Mouse (Mus musculus): ENCODE measurements around the gene Eddm3b. TPM values are rescaled to one million over a fixed set of nuclear protein-coding genes. Genes with fewer than 3 reads are reported as not detected.
A peak's percentile ranks its signal among the peaks of the same experiment; 100 is the strongest.

Eddm3b gene
- total and polyA plus RNA-seq, 3 experiments = not detected

DNA sequence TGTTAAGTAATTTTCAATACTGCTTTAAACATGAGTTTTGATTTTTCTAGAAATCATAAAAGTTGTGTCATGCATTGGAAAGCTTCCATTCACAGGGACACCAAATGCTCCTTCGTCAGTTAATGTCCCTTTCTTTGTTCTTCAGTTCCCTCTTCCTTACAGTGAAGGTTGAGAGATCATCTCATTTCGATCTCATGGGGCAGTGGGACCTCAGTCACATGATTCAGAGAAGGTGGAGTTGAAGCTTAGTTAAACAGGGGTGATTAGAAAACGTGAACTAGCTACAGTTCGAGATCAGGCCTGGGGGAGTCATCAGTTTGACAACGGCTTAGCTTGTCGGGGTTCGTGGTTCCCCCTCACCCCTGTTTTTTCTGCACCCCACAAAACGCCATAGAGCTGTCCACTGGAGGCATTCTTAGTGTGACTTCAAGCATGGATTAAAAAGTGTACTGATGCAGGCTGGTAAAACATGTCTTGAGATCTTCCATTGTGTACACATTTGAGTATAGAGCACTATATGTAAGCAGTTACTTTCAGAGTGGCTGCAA lies 22.1 kb upstream of the Eddm3b start:
- DNase-seq (ENCODE audit: low read depth, low spot score) = peak; percentile 60
- H3K9ac ChIP-seq (ENCODE audit: control insufficient read depth, low read depth, low read length, poor library complexity, severe bottlenecking) = 0 out of 2 replicates have a peak overlapping the region, but pooled peaks have one; percentile 21
- H3K27ac ChIP-seq (ENCODE audit: control insufficient read depth, low read depth, low read length) = no peak overlapping the region
- no peaks in the 10 kb centered on the region for H3K27me3 ChIP-seq (ENCODE audit: control insufficient read depth in 1 of 2, insufficient read depth in 2 of 2, low read length in 2 of 2)
- H3K36me3 ChIP-seq (ENCODE audit: control insufficient read depth in 1 of 2, insufficient read depth in 2 of 2, low read length in 2 of 2) = peaks cover 0 to 2% of the 10 kb centered on the region in 2 experiments; a peak in 2 of 4 replicates
- TF ChIP-seq SMC3 (IDR thresholded peaks at IDR 0.05; ENCODE audit: low read depth, low read length) (no peak), MYC (IDR thresholded peaks at IDR 0.05; ENCODE audit: low read depth, low read length) (no peak), USF2 (IDR thresholded peaks at IDR 0.05; ENCODE audit: borderline replicate concordance in 1 of 2, insufficient read depth in 1 of 2, low read depth in 1 of 2, low read length in 2 of 2) (no peak), NELFE (IDR thresholded peaks at IDR 0.05; ENCODE audit: low read depth, low read length) (no peak), POLR2AphosphoS5 (IDR thresholded peaks at IDR 0.05; ENCODE audit: borderline replicate concordance, low read depth, low read length) (no peak), ETS1 (IDR thresholded peaks at IDR 0.05; ENCODE audit: low read depth, low read length) (no peak), HCFC1 (IDR thresholded peaks at IDR 0.05; ENCODE audit: low read depth, low read length) (no peak), RCOR1 (IDR thresholded peaks at IDR 0.05; ENCODE audit: low read depth, low read length) (no peak), SIN3A (IDR thresholded peaks at IDR 0.05; ENCODE audit: low read length) (no peak), MAFK (IDR thresholded peaks at IDR 0.05; ENCODE audit: borderline replicate concordance, low read depth, low read length) (no peak), CHD2 (IDR thresholded peaks at IDR 0.05; ENCODE audit: low read length) (no peak), CHD1 (IDR thresholded peaks at IDR 0.05; ENCODE audit: low read depth, low read length) (no peak), E2F4 (IDR thresholded peaks at IDR 0.05; ENCODE audit: borderline replicate concordance, low read depth, low read length) (no peak), CTCF (IDR thresholded peaks at IDR 0.05 in 2 of 3, conservative IDR thresholded peaks at IDR 0.05 in 1 of 3; ENCODE audit: control insufficient read depth in 1 of 3, insufficient read depth in 1 of 3, low read depth in 2 of 3, low read length in 3 of 3, poor library complexity in 1 of 3, severe bottlenecking in 1 of 3) (no peak), MEF2A (IDR thresholded peaks at IDR 0.05; ENCODE audit: extremely low read depth, insufficient replicate concordance, low read depth, low read length, poor library complexity, severe bottlenecking) (no peak), MYB (IDR thresholded peaks at IDR 0.05; ENCODE audit: low read depth, low read length) (no peak), POLR2AphosphoS2 (IDR thresholded peaks at IDR 0.05; ENCODE audit: low read length) (no peak), JUND (IDR thresholded peaks at IDR 0.05; ENCODE audit: low read depth, low read length) (no peak), UBTF (IDR thresholded peaks at IDR 0.05; ENCODE audit: borderline replicate concordance, insufficient read depth, low read depth, low read length) (no peak)
- peak overlapping the region; percentile 39 to 58 for H3K4me3 ChIP-seq (ENCODE audit: control insufficient read depth in 1 of 2, insufficient read depth in 1 of 2, low read depth in 2 of 2, low read length in 2 of 2)
- H3K4me1 ChIP-seq (ENCODE audit: control insufficient read depth in 1 of 2, insufficient read depth in 2 of 2, low read length in 2 of 2) = peaks cover 0 to 3% of the 10 kb centered on the region in 2 experiments; a peak in 1 of 4 replicates
- no peaks in the 10 kb centered on the region for H3K9me3 ChIP-seq (replicated peaks; ENCODE audit: insufficient read depth, low read length)
- H3K79me2 ChIP-seq (ENCODE audit: control insufficient read depth, insufficient read depth, low read length, poor library complexity) = no peaks in the 10 kb centered on the region

DNA sequence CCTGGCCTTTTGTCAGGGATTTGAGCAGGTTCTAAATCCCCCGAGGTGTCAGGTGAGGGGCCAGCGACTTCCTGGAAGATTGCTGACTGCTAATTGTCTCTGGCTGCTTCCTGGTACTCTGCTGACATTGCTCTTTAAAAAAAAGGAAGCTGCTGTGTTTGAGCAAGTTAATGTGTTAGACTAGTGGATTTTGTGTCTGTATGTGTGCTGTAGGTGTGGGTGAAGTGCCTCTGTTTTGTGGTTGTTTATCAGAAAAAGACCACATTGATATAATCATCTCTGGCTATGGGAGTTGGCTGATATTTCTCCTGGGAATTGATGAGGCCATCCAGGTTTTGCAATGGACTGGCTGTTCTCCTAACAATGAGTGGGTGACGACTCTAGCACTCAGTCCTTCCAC lies 20.7 kb upstream of the Eddm3b start:
- Histone ChIP-seq H3K4me3 (ENCODE audit: control insufficient read depth in 1 of 2, insufficient read depth in 1 of 2, low read depth in 2 of 2, low read length in 2 of 2) (no peak overlapping the region), H3K4me1 (ENCODE audit: control insufficient read depth in 1 of 2, insufficient read depth in 2 of 2, low read length in 2 of 2) (no peaks in the 10 kb centered on the region), H3K9ac (ENCODE audit: control insufficient read depth, low read depth, low read length, poor library complexity, severe bottlenecking) (no peak overlapping the region), H3K27me3 (ENCODE audit: control insufficient read depth in 1 of 2, insufficient read depth in 2 of 2, low read length in 2 of 2) (no peaks in the 10 kb centered on the region), H3K9me3 (replicated peaks; ENCODE audit: insufficient read depth, low read length) (no peaks in the 10 kb centered on the region), H3K36me3 (ENCODE audit: control insufficient read depth in 1 of 2, insufficient read depth in 2 of 2, low read length in 2 of 2) (no peaks in the 10 kb centered on the region; a peak in 1 of 4 replicates), H3K27ac (ENCODE audit: control insufficient read depth, low read depth, low read length) (no peak overlapping the region), H3K79me2 (ENCODE audit: control insufficient read depth, insufficient read depth, low read length, poor library complexity) (no peaks in the 10 kb centered on the region)
- peak; percentile 67; the same call in 1 of the 2 replicates for TF ChIP-seq MAFK (IDR thresholded peaks at IDR 0.05; ENCODE audit: borderline replicate concordance, low read depth, low read length)
- no peak for TF ChIP-seq USF1 (IDR thresholded peaks at IDR 0.05; ENCODE audit: low read depth, low read length)
- TF ChIP-seq MYC (IDR thresholded peaks at IDR 0.05; ENCODE audit: low read depth, low read length) = no peak
- peak; percentile 24; the same call in 1 of the 2 replicates for TF ChIP-seq SIN3A (IDR thresholded peaks at IDR 0.05; ENCODE audit: low read length)
- TF ChIP-seq ETS1 (IDR thresholded peaks at IDR 0.05; ENCODE audit: low read depth, low read length) = 0 out of 2 replicates have a peak, but pooled peaks have one; percentile 12
- peak; percentile 59 for TF ChIP-seq ZNF384 (IDR thresholded peaks at IDR 0.05; ENCODE audit: low read depth, low read length)
- TF ChIP-seq MAZ (IDR thresholded peaks at IDR 0.05; ENCODE audit: low read depth, low read length) = no peak
- TF ChIP-seq ELF1 (IDR thresholded peaks at IDR 0.05; ENCODE audit: low read depth, low read length) = peak; percentile 63; the same call in 1 of the 2 replicates
- TF ChIP-seq MXI1 (IDR thresholded peaks at IDR 0.05; ENCODE audit: low read depth, low read length) = no peak
- peak in 1 of 2 experiments; percentile 29; a peak in 1 of 4 replicates for TF ChIP-seq EP300 (IDR thresholded peaks at IDR 0.05; ENCODE audit: low read depth in 1 of 2, low read length in 2 of 2)
- peak; percentile 65 for DNase-seq (ENCODE audit: low read depth, low spot score)

Data from MEL (cell line).